In genomic region chr6:54010362-54010761, GRCm38 (mm10) we compare ENCODE assay signal across 20 mouse cellular contexts. TPM values are rescaled to one million over a fixed set of nuclear protein-coding genes. Genes with fewer than 3 reads are reported as not detected.
DNase-seq lines count a peak whose midpoint lies in the region; ATAC-seq lines count a peak whose summit lies in the region.
"Had no signal": no experiment of that assay in that cellular context is flagged by ENCODE, and none has a peak within 500 bp of the region (broad histone marks: within the 10 kb centered on the region; RNA-seq: fewer than 3 reads in every experiment).

No protein-coding gene starts in this region.

- no peak for DNase-seq in limb, embryonic 10.5 days (ENCODE audit: low spot score)
- DNase-seq in midbrain, embryonic 14.5 days, result peak; percentile 39
- DNase-seq in MN1 (ENCODE audit: low spot score), result peak; percentile 22
- peak; percentile 54 for DNase-seq in forelimb bud, embryonic 11.5 days (ENCODE audit: low read depth, low spot score)
- DNase-seq: adrenal gland, adult 2 months; adrenal gland, postnatal 25 days; cerebellum, adult 2 months; cerebellum, postnatal 14 days; embryo, embryonic 11 days; gastrocnemius, postnatal 14 days had no signal

- 0 out of 2 replicates have a peak overlapping the region, but pooled peaks have one; percentile 7 for H3K27ac ChIP-seq in limb, embryonic 12.5 days
- H3K27ac ChIP-seq in limb, embryonic 10.5 days, result no peak overlapping the region
- H3K27ac ChIP-seq in midbrain, embryonic 14.5 days (replicated peaks; ENCODE audit: low read depth, low read length), result no peak overlapping the region
- H3K27ac ChIP-seq in midbrain, embryonic 13.5 days, result no peak overlapping the region
- H3K27ac ChIP-seq: embryonic facial prominence, embryonic 12.5 days; forebrain, embryonic 12.5 days; hindbrain, embryonic 15.5 days had no signal

- 45% methylated on average over 9 of the region's 9 CpGs for WGBS in limb, embryonic 12.5 days
- 65% methylated on average over 9 of the region's 9 CpGs for WGBS in limb, embryonic 10.5 days
- 45% methylated on average over 9 of the region's 9 CpGs for WGBS in midbrain, embryonic 14.5 days
- 43% methylated on average over 9 of the region's 9 CpGs for whole genome bisulfite sequencing in midbrain, embryonic 13.5 days

- H3K27me3 ChIP-seq in limb, embryonic 12.5 days, result no peaks in the 10 kb centered on the region
- H3K27me3 ChIP-seq in limb, embryonic 10.5 days (ENCODE audit: low read depth, poor library complexity, severe bottlenecking), result no peaks in the 10 kb centered on the region
- no peaks in the 10 kb centered on the region for H3K27me3 ChIP-seq in midbrain, embryonic 14.5 days (ENCODE audit: control insufficient read depth, insufficient read depth, low read length)
- peaks cover 11% of the 10 kb centered on the region; the same call in 1 of the 2 replicates for H3K27me3 ChIP-seq in midbrain, embryonic 13.5 days
- H3K27me3 ChIP-seq: CH12.LX; embryonic facial prominence, embryonic 12.5 days; hindbrain, embryonic 15.5 days had no signal

- no peak overlapping the region for H3K4me3 ChIP-seq in limb, embryonic 12.5 days (replicated peaks)
- no peak overlapping the region for H3K4me3 ChIP-seq in limb, embryonic 10.5 days
- no peak overlapping the region for H3K4me3 ChIP-seq in midbrain, embryonic 14.5 days (replicated peaks; ENCODE audit: low read depth, low read length)
- H3K4me3 ChIP-seq in midbrain, embryonic 13.5 days (replicated peaks), result no peak overlapping the region
- H3K4me3 ChIP-seq: embryonic facial prominence, embryonic 12.5 days; forebrain, embryonic 12.5 days; heart, embryonic 12.5 days; hindbrain, embryonic 15.5 days had no signal

- no peak overlapping the region for H3K4me2 ChIP-seq in limb, embryonic 12.5 days
- no peak overlapping the region for H3K4me2 ChIP-seq in midbrain, embryonic 14.5 days (ENCODE audit: low read length)
- no peak overlapping the region for H3K4me2 ChIP-seq in midbrain, embryonic 13.5 days (replicated peaks)
- H3K4me2 ChIP-seq: embryonic facial prominence, embryonic 12.5 days; forebrain, embryonic 12.5 days; heart, embryonic 12.5 days; hindbrain, embryonic 15.5 days had no signal

- no peak for ATAC-seq in limb, embryonic 12.5 days (ENCODE audit: insufficient number of reproducible peaks, insufficient read depth, low FRiP score, low TSS enrichment, low read depth)
- ATAC-seq in midbrain, embryonic 14.5 days (ENCODE audit: low FRiP score, low TSS enrichment), result no peak
- no peak; the same call in 1 of the 2 replicates for ATAC-seq in midbrain, embryonic 13.5 days
- ATAC-seq: forebrain, embryonic 16.5 days had no signal

- H3K9me3 ChIP-seq in limb, embryonic 12.5 days, result no peaks in the 10 kb centered on the region
- no peaks in the 10 kb centered on the region for H3K9me3 ChIP-seq in limb, embryonic 10.5 days (replicated peaks)
- H3K9me3 ChIP-seq in midbrain, embryonic 14.5 days (ENCODE audit: control insufficient read depth, low read length), result no peaks in the 10 kb centered on the region
- no peaks in the 10 kb centered on the region for H3K9me3 ChIP-seq in midbrain, embryonic 13.5 days
- H3K9me3 ChIP-seq: embryonic facial prominence, embryonic 12.5 days; forebrain, embryonic 12.5 days; heart, embryonic 12.5 days; hindbrain, embryonic 15.5 days had no signal

- H3K9ac ChIP-seq in limb, embryonic 12.5 days (replicated peaks), result no peak overlapping the region
- H3K9ac ChIP-seq in midbrain, embryonic 14.5 days (replicated peaks; ENCODE audit: low read length), result no peak overlapping the region
- H3K9ac ChIP-seq in midbrain, embryonic 13.5 days (replicated peaks), result no peak overlapping the region
- H3K9ac ChIP-seq: embryonic facial prominence, embryonic 12.5 days; forebrain, embryonic 12.5 days; heart, embryonic 12.5 days; hindbrain, embryonic 15.5 days had no signal

- H3K36me3 ChIP-seq in limb, embryonic 12.5 days, result no peaks in the 10 kb centered on the region
- H3K36me3 ChIP-seq in limb, embryonic 10.5 days, result no peaks in the 10 kb centered on the region
- H3K36me3 ChIP-seq in midbrain, embryonic 14.5 days (ENCODE audit: control insufficient read depth, insufficient read depth, low read length), result no peaks in the 10 kb centered on the region
- no peaks in the 10 kb centered on the region for H3K36me3 ChIP-seq in midbrain, embryonic 13.5 days
- H3K36me3 ChIP-seq: embryonic facial prominence, embryonic 12.5 days; forebrain, embryonic 12.5 days; heart, embryonic 12.5 days; hindbrain, embryonic 15.5 days had no signal

- peaks cover 31% of the 10 kb centered on the region for H3K4me1 ChIP-seq in limb, embryonic 12.5 days (replicated peaks)
- peaks cover 42% of the 10 kb centered on the region for H3K4me1 ChIP-seq in limb, embryonic 10.5 days
- H3K4me1 ChIP-seq in midbrain, embryonic 14.5 days (ENCODE audit: control insufficient read depth, insufficient read depth, low read length), result peaks cover 19% of the 10 kb centered on the region; the same call in 1 of the 2 replicates
- H3K4me1 ChIP-seq in midbrain, embryonic 13.5 days (replicated peaks), result peaks cover 20% of the 10 kb centered on the region

RNA-seq across cellular contexts. Expression of gene Chn2, which starts 29.0 kb away (rescaled TPM):
- polyA plus RNA-seq in limb, embryonic 12.5 days (2016; fragmentation: Nextera tagmentation; extraction: Ambion mirVana), result 11.9 and 12.0 TPM in 2 replicates
- polyA plus RNA-seq in limb, embryonic 10.5 days (2016; fragmentation: Nextera tagmentation; extraction: Ambion mirVana), result 6.8 and 7.1 TPM in 2 replicates
- 32.4 and 40.6 TPM in 2 replicates for polyA plus RNA-seq in midbrain, embryonic 14.5 days (2014; fragmentation: Nextera tagmentation; extraction: Ambion mirVana)
- 28.8 and 29.1 TPM in 2 replicates for polyA plus RNA-seq in midbrain, embryonic 13.5 days (2015; fragmentation: Nextera tagmentation; extraction: Ambion mirVana)

RNA-seq across cellular contexts. Expression of gene Cpvl, which starts 31.9 kb away (rescaled TPM):
- polyA plus RNA-seq in limb, embryonic 12.5 days (2016; fragmentation: Nextera tagmentation; extraction: Ambion mirVana), result 0.14 and 0.42 TPM in 2 replicates
- polyA plus RNA-seq in limb, embryonic 10.5 days (2016; fragmentation: Nextera tagmentation; extraction: Ambion mirVana), result 0.16 and 0.40 TPM in 2 replicates
- 0.18 TPM in 1 of 2 replicates, not detected in the other for polyA plus RNA-seq in midbrain, embryonic 14.5 days (2014; fragmentation: Nextera tagmentation; extraction: Ambion mirVana)
- 0.13 TPM in 1 of 2 replicates, not detected in the other for polyA plus RNA-seq in midbrain, embryonic 13.5 days (2015; fragmentation: Nextera tagmentation; extraction: Ambion mirVana)
- polyA plus RNA-seq: adrenal gland, adult 2 months; embryonic facial prominence, embryonic 12.5 days; forebrain, embryonic 12.5 days; forebrain, embryonic 16.5 days; gonadal fat pad, adult 2 months; heart, embryonic 12.5 days; heart, embryonic 16.5 days; hindbrain, embryonic 15.5 days had no signal
